Mouse (Mus musculus): ENCODE measurements at regions not wholly inside any gene's neighbourhood (a gene's known extent, or its start where the extent isn't known, plus 50 kb on each side); places are given as distances from the start of the nearest gene placed in this dataset.

DNA sequence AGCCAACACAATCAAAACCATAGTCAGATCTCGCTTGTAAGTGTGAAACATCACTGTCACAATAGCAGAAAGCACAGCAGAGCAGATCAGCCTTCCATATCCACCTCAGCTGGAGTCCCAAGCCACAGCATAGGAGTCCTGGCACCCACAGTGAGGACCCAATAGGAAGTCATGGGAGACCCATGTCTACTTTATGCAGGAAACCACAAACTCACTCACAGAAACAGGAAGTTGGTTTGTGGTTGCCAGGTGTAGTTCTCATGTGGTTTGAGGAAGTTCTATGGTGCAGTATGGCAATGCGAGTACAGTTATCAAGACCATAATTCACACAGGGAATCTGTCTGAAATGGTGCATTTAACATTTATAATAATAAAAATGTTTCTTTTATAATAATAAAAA is 77.6 kb upstream of the Kctd3 start:
- peak in 1 of 2 experiments; percentile 20 for DNase-seq

DNA sequence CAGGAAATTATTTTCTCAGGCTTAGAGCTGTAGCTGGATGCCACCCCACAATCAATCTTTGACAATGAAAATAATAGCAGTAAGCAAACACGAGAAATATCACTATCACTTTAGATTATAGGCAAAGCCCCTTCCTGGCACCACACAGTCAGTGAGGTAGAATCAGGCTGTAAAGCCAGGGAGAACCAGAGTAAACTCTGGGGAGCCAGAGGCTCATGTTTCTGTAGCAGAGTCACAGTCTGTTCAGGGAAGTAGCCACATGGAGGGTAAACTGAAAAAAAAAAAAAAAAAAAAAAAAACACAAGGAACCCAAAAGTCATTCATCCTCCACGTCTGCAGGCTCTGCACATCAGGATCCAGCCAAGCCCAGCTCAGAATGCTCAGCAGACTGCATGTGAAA is 73.6 kb upstream of the Kctd3 start:
- DNase-seq: no peak

GRCm38 (mm10) chr1:189080797-189081196 is 73.2 kb upstream of the Kctd3 start:
- peak; percentile 16 to 47 for DNase-seq

DNA sequence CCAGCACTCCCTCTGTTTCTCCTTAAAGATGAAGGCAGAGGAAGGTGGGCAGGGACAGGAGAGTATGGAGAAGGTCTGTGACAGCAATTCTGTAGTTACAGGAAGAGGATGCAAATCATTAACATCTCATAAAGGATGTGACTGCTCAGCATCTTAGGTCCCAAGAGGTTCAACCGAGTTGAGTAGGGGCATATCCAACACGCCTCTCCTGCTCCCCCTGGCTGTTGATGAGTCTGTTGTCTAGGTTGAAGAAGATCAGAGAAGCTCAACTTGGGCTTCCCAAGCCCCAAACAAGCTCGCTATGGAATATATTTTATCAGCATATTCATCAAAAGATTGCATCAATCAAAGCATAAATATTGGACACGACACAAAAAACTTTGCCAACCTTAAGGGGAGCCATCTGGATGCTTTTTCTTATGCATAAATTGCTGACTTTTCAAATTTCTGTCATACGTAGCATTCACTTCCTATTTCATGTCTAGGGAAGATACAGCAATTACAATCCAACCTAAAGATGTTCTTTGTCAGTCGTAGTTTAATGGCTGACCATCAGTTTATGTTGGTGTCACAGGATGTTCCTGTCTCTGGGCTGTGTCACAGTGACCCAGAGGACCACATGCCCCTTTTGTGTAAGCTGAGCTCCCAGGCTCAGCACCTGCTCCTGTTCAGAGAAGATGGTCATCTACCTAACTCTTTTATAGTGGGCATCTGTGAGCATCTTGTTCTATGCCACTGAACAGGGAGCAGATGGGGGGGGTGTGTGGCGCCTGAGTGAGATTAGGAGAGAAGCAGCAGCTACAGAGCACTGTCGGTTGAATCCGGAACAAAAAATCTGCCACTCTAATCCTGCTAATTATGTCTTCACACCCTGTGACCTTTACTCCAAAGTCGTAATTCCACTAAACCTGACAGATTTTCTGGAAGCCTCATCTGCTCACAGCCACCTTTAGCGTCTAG is 72.1 kb upstream of the Kctd3 start:
- peak; percentile 21 to 43 for DNase-seq

DNA sequence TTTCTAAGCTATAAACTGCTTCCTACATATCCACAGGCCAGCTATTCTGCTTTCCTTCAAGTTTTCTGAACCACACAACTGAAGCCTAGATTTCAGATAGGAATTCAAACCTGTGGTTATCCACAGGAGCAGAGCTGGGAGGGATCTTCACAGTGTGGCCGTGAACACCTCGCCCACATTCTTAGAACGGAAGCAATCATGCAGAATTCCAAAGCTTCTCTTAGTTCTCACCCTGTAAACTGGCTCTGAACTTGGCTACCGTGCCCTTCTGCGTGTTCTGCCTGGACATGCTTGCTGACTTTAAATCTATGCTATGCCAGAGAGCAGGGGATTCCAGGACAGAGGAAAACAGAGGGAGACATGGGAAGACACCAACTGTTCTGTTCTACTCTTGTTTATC is 70.2 kb upstream of the Kctd3 start:
- DNase-seq: no peak

GRCm38 (mm10) chr1:189076276-189076675 is 68.6 kb upstream of the Kctd3 start:
- DNase-seq: no peak

- no peak for DNase-seq
Measured at GRCm38 (mm10) chr1:189075671-189076070, 68.0 kb upstream of the Kctd3 start.

DNA sequence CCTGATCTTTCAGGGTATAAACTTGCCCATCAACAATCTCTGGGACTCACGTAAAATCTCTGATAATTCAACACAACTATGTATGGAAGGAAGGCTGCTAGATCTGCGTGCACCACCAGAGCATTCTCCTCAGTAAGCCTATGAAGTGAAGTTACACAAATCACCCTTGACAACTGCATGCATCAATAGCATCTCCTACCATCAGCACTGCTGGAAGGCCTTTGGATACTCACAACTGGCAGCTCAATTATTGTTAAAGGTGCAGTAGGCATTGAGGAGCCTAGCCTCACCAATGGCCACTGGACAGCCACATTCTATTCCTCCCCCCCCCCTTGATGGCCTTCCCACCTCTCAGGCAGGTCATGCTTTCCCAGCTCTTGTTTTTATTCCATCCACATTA is 64.9 kb upstream of the Kctd3 start:
- DNase-seq: no peak

- no peak for DNase-seq
Measured at GRCm38 (mm10) chr1:189068204-189068603, 60.6 kb upstream of the Kctd3 start.

DNA sequence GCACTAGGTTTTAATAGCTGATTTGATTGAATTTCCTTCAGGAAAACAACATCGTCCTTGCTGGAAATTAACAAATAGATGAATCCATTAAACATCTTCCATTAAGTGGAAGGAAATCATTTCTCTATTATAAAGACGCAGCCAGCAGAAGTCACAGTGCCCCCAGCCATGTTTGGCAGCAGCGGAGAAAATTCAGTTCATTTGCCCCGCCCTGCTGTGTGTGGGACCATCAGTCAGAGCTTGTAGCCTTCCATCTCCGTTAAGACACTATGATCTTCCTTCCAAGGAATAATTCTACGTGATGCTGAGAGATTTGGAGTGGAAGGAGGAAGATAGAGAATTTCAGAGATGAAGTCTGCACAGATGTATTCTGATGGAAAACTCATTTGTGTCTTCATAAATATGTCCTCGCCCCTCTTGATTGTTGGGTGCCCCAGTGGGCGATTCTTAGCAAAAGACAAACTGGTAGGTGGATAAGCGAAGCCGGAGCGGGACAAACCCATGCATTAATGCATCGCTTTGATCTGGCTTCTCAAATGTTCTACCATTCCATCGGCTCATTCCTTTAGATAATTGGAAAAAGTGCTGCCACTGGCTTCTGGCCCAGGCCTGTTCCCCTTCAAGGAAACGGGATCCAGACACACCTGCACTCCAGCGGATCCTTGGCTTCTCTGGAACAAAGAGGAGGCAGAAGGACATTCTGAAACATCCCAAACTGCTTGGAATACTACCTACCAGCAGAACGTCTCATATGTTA is 59.7 kb upstream of the Kctd3 start:
- DNase-seq: no peak

GRCm38 (mm10) chr1:189066446-189067151 is 59.0 kb upstream of the Kctd3 start:
- no peak for DNase-seq

- DNase-seq: no peak
Measured at GRCm38 (mm10) chr1:189065152-189065910, 57.7 kb upstream of the Kctd3 start.

GRCm38 (mm10) chr1:189064629-189065028 is 57.0 kb upstream of the Kctd3 start:
- DNase-seq: no peak

DNA sequence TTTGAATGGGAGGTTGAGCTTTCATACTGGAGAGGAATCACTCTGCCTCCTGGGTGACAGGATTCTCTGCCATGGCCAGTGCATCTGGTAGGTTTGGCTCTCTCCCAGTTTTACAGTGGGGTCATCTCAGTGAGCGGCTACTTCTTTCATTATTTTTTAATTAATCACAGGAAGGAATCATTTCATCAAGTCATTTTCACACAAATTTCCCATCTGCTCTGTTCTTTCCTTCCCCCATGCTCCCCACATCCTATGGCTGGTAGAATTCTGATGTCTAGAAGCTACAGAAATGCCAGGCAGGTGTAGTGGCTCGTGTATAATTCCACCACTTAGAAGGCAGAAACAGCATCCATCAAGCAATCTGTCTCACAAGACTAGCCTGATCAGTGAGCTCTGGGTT is 56.1 kb upstream of the Kctd3 start:
- no peak for DNase-seq

DNA sequence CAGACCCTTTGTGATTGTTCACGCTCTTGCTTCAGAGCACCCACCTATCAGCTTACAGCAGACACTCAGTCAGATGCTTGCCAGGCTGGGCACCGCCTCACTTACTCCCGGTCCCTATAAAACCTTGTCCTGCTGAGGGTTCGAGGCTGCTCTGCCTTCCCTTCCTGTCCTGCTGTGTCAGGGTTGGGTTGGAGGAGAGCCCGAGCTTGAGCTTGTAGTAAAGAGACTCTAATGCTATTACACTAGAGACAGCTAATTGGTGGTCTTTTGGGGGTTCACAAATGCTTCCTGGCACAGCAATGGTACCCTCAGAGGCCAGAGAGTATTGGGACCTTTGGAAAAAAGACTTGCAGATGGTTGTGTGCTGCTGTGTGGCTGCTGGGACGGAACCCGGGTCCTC is 55.6 kb upstream of the Kctd3 start:
- DNase-seq: no peak

Data from spleen, adult 18-20 months (tissue).